Mouse (Mus musculus) C3H10T1/2 (cell line): Measurements from ENCODE around the gene Preb. TPM values are rescaled to one million over a fixed set of nuclear protein-coding genes. Genes with fewer than 3 reads are reported as not detected.

ENCODE experiments used
- polyA plus RNA-seq, 2 experiments: library from polyadenylated mRNA; unstranded; fragments of >200 nt; fragmentation: generic; extraction: Trizol; gene quantifications; one replicate each; pipeline ENCODE4 v1.2.1; 2012; ENCODE audit warnings: missing spikeins in 2 of 2

Gene Preb
- polyA plus RNA-seq = 100 to 1,000 TPM; 101 to 115 TPM

DNA sequence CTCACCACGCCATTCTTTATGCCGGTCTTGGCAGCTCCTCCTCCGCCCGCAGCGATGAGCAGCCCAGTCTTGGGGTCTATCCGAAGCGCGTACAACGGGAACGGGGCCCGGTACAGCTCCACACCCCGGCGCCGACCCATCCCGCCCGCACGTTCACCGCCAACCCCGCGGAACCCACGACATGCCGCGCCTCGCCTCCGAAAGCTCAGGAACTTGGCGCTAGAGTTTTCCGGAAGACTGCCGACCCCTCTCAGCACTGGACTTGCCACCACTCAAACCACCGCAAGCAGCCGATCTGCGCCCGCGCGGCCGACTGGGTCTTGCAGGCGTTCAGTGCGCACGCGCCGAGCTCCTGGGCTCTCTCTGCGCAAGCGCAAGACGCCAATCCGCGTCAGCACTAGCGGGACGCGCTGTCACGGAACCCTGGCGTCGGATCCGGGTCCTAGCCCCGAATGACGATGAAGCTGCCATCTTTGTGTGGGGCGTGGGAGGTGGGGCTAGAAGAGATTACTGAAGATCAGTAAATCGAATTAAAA is at the start of gene Preb:
Preb (minus strand) TSS at position 396 of the 536 bp plus-strand sequence.

DNA sequence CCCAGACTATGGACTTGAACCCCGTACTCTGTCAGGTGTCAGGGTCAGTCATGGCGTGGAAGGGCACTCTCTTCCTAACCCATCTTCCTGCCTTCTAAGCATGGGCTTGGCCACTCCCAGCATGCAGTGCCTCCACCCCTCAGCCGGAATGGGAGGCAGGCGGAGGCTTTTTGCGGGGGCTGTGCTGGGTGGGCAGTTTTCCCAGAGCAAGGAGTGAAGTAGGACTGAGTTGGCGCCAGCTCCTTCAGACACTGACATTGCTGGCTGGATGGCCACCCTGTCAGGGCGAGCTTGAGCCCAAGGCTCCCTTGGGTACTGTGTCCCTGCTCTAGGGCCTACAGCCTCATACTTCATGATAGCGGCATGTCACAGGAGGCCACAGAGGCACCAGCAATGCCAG is 8.3 kb upstream of the Preb start, which contains the start of gene Tcf23:
Tcf23 (plus strand) TSS at position 247 of the 400 bp plus-strand sequence.

DNA sequence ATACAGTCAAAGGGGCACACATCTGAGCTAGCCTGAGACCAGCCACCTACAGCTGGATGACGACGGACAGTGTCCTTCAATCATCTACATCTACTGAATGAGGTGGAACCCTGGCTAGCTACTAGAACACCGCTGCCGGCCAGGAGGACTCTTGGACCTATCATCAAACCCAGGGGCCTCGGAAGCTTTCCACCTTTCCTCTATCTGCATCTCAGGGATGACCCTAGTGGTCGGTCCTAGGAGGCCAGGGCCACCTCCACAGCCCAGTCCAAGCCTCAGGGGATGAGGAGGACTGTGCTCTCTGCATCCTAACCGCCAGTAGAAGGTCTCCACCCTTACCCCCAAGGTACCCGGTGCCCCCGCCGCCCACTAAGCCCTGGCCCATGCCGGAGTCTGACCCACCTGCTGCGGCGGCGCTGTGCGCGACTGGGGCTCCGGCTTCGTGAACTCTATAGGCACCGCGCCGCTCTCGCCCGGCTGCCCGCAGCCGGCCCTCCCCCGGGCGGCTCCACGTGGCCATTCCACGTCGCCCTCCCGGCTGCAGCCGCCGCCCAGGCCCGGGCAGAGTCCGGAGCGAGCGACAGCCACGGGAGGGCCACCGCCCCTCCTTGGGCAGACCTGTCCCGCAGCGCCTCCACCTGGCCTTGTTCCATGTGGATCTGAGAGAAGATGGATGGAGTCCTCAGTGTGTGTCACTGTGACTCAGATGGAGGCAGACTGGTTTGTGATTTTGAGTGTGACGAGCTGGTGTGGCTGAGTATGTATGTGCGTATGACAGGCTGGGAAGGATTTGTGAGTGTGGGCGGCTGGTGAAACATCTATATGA is 15.0 kb downstream of the Preb start, which contains the start of gene Cgref1:
Cgref1 (minus strand) TSS at position 636 of the 826 bp plus-strand sequence.

DNA sequence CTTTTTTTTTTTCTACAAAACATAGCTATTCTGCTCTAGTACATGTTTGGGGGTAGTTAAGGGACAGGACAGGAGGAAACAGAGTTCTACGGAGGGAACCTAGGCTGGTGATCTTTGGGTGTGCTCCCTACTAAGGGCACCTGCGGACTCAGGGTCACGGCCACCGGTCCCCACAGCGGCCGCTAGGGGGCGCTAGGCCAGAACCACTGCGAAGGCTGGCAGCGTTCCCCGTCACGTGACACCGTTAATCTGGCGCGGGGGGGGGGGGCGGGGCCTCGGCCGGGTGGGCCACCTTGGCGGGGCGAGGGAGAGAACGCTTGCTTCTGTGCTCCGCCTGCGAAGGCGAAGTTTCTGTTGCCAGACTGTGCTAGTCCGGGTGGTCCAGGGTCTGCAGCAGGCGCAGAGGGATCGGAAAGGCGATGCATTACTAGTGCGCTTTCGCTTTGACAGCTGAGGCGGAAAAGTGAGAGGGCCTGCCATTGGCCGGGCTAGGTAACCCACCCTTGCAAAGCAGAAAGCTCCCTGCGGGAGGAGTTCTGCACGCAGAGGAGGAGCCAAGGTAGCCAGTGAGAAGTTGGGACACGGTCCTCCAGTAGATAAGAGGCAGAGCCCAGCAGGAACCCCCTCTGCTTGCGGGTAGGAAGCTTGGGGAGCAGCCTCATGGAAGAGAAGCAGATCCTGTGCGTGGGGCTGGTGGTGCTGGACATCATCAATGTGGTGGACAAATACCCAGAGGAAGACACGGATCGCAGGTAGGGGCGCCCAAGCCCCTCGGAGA is 38.7 kb downstream of the Preb start, which contains the start of gene Khk:
Khk (plus strand) TSS at position 176 of the 778 bp plus-strand sequence.

DNA sequence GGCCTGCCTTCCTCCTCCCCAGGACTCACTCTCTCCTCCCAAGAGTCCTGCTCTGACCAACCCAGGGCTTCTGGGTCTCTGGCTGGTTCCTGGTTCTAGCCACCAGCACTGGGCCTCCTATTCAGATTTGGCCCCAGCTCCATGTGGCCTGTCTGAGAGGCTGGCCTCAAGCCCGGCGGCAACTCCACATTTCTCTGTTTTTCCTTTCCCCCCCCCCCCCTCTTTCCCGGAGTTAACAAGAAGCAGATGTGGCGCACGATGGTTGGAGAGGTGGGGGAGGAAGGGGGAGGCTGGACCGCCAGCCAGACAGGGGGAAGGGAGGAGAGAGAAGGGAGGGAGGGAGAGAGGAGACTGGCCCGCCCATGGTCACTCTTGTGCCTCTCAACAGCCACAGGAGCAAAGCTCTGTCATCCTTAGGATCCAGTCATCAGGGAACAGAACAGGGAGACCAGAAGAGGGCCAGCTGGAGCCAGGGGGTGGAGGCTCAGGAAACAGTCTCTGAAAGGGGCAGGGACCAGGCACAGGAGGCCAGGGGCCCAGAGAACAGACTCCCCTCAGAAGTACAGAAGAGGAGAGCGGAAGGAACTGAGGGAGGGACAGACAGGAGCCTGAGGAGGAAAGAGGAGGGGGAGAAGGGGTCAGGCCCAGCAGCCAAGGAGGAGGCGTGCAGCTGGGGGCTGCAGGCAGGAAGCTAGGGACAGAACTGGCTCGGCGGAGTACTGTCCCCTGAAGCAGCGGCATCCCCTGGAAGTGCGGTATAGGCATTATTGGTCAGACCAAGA is 46.9 kb downstream of the Preb start, which contains the start of gene Emilin1:
Emilin1 (plus strand) TSS at position 343 of the 782 bp plus-strand sequence.

DNA sequence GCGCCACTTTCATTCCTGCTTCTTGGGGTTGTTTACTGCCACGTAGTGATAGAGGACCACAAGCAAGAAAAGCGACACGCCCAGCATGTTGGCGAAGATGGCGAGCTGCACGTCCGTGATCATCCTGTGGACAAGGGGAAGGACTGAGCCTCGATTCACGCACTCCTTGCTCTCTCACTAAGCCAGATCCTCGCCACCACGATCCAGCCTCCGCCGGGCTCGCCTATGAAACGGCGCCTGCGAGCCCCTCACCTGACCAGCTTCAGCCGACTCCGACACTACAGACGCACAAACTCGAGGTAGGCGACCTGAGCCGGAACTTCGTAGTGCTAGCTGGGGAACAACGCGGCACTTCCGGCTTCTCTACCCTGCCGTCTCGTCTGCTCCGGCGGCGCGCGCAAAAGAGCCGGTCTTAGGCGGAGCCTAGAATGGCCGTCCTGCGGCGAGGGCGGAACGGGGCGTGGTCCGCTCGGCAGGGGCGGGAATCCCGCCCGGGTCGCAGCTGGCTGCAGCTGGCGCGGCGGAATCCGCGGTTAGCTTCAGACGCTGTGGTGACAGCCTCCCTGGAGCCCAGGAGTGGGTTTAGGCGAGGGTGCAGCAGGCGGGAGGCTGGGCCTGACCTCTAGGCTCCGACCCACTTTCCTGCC is 52.6 kb downstream of the Preb start, which contains the start of gene Ost4:
Ost4 (minus strand) TSS at position 376 of the 647 bp plus-strand sequence.

Other genes starting within 250 kb of the Preb start
- under 1 TPM in 1 of 2 experiments, not detected in 1; under 0.01 TPM for gene Dpysl5, start 248.8 kb downstream of the Preb start, polyA plus RNA-seq
- 10 to 100 TPM; 15.0 to 44.0 TPM for gene Mapre3, start 145.7 kb downstream of the Preb start, polyA plus RNA-seq
- 10 to 100 TPM; 49.8 to 61.3 TPM for gene Tmem214, start 92.3 kb downstream of the Preb start, polyA plus RNA-seq
- gene Agbl5, start 71.7 kb downstream of the Preb start, polyA plus RNA-seq = 10 to 100 TPM in 1 of 2 experiments, 1 to 10 TPM in 1; 3.0 to 14.2 TPM
- 100 to 1,000 TPM; 358 to 516 TPM for gene Ost4, start 52.6 kb downstream of the Preb start, polyA plus RNA-seq
- 100 to 1,000 TPM in 1 of 2 experiments, 10 to 100 TPM in 1; 72.2 to 299 TPM for gene Emilin1, start 47.0 kb downstream of the Preb start, polyA plus RNA-seq
- gene Khk, start 38.9 kb downstream of the Preb start, polyA plus RNA-seq = 10 to 100 TPM in 1 of 2 experiments, 1 to 10 TPM in 1; 4.2 to 16.0 TPM
- gene Cgref1, start 14.8 kb downstream of the Preb start, polyA plus RNA-seq = 10 to 100 TPM in 1 of 2 experiments, 1 to 10 TPM in 1; 7.5 to 26.7 TPM
- under 1 TPM; 0.01 to 0.09 TPM for gene Tcf23, start 8.3 kb upstream of the Preb start, polyA plus RNA-seq
- 100 to 1,000 TPM in 1 of 2 experiments, 10 to 100 TPM in 1; 87.3 to 332 TPM for gene Atraid, start 88.0 kb upstream of the Preb start, polyA plus RNA-seq
- gene Slc5a6, start 88.6 kb upstream of the Preb start, polyA plus RNA-seq = 1 to 10 TPM; 4.7 to 5.6 TPM
- 10 to 100 TPM; 17.9 to 34.9 TPM for gene Cad, start 94.4 kb upstream of the Preb start, polyA plus RNA-seq
- not detected for gene Dnajc5g, start 145.9 kb upstream of the Preb start, polyA plus RNA-seq
- gene Slc30a3, start 147.9 kb upstream of the Preb start, polyA plus RNA-seq = 1 to 10 TPM in 1 of 2 experiments, under 1 TPM in 1; 0.47 to 3.0 TPM
- under 1 TPM; 0.04 to 0.61 TPM for gene Trim54, start 156.4 kb upstream of the Preb start, polyA plus RNA-seq
- gene Ucn, start 178.5 kb upstream of the Preb start, polyA plus RNA-seq = not detected
- 10 to 100 TPM; 21.8 to 85.3 TPM for gene Mpv17, start 193.9 kb upstream of the Preb start, polyA plus RNA-seq
- gene Gm29609, start 219.6 kb upstream of the Preb start, polyA plus RNA-seq = 1 to 10 TPM in 1 of 2 experiments, under 1 TPM in 1; 0.32 to 2.0 TPM
- 10 to 100 TPM; 17.7 to 36.2 TPM for gene Gtf3c2, start 219.8 kb upstream of the Preb start, polyA plus RNA-seq
- gene Snx17, start 232.9 kb upstream of the Preb start, polyA plus RNA-seq = 100 to 1,000 TPM; 166 to 169 TPM
- gene Eif2b4, start 233.1 kb upstream of the Preb start, polyA plus RNA-seq = 10 to 100 TPM; 36.4 to 57.5 TPM
- 10 to 100 TPM in 1 of 2 experiments, 1 to 10 TPM in 1; 8.8 to 22.4 TPM for gene Zfp513, start 241.9 kb upstream of the Preb start, polyA plus RNA-seq